Mouse (Mus musculus) olfactory bulb, adult 2 months (tissue): ENCODE results near the gene Ublcp1.

ENCODE experiments used
- CTCF ChIP-seq: fragments of 200-500 bp; IDR thresholded peaks from 2 replicates; pipeline ENCODE4 v1.5.1; 2012; ENCODE audit warnings: low read depth, mild to moderate bottlenecking, low read length, moderate library complexity; ENCODE audit not compliant: insufficient read depth
- POLR2A ChIP-seq: fragments of 200-500 bp; IDR thresholded peaks from 2 replicates; pipeline ENCODE4 v1.6.1; 2012; ENCODE audit warnings: mild to moderate bottlenecking, low read depth, low read length, moderate library complexity; ENCODE audit not compliant: insufficient read depth

DNA sequence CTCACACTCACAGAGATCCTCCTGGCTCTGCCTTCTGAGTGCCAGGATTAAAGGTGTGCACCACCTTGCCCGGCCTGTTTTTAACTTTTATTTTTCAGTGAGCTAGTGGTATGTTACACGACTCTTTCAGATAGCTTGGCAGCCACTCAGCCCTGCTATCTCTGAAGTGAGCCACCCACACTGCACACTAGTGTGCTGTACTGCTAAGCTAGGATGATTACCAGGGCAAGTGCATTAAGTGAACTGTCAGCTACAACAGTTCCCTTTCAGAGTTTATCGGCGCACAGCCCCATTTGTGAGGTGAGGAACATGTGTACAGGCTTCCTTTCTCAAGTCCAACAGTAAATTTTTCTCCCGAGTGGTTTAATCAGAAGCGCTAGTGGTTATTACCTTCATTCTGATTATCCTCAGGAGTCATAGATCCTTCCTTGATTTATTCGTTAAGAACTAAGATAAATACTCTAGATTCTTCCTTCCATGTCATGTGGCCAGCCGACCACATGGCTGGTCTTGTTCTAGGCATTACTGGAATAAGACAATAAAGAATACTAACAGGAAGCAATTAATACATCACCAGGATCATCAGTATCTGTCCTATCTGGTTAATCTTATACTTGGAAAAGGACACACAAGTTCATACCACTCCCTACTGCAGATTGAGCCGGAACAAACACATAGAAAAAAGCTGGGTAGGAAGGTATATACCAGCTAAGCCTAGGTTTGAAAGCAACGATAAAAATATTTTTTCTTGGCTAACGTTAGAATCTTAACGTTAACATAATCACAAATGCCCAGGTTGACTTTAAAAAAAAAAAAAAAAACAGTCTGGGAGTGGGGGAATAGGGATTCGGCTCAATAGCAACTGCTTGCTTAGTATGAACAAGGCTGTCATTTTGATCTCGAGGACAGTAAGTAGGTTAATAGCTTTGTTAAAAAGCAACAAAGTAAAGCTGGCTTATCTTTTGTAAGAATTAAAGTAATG is 42.0 kb upstream of the Ublcp1 start:
- TF ChIP-seq CTCF (no peak), POLR2A (no peak)
